Comparison of ENCODE assay signal across 15 mouse cellular contexts in the genomic region with DNA sequence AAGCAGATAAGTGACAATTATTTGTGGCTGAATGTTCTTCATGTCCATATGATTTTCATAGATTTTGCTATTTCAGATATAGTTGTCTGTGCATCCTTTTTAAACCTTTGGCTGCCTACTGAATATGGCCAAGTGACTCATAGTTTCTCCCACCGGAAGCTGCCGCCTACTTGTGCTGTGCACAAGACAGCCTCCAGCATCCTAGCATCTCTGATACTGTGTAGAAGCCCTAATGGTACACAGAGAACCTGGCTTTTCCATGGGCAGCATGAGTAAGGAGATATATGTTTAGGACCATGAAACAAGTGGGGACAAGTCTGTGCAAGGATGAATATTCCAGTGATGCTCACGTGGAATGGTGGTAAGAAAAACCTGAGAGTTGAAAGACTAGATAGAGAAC. TPM values are rescaled to one million over a fixed set of nuclear protein-coding genes. Genes with fewer than 3 reads are reported as not detected.
DNase-seq lines count a peak whose midpoint lies in the region.
"Had no signal": no experiment of that assay in that cellular context is flagged by ENCODE, and none has a peak within 500 bp of the region (broad histone marks: within the 10 kb centered on the region; RNA-seq: fewer than 3 reads in every experiment).

No protein-coding gene starts in this region.

- intact Hi-C loops in left cerebral cortex, postnatal 10 days (cut with DNase I) = no loop called here
- intact Hi-C loops in left cerebral cortex, postnatal 25 days (cut with DNase I) = loop anchor here (1.0 to 2.0 kb wide), 3 partner anchors 8 to 36 kb away; a partner anchor contains a TSS

- DNase-seq in frontal cortex, postnatal 36 days (ENCODE audit: low spot score in 2 of 2) = peak; percentile 55 to 68
- no peak for DNase-seq in frontal cortex, postnatal 14 days (ENCODE audit: low spot score in 2 of 2)
- peak; percentile 51 to 61 for DNase-seq in left cerebral cortex, adult 9 months (ENCODE audit: low spot score in 2 of 2)
- DNase-seq in left cerebral cortex, postnatal 10 days (ENCODE audit: extremely low spot score in 1 of 2, low spot score in 2 of 2) = no peak
- DNase-seq in brain, adult 2 months (ENCODE audit: low read depth, low spot score) = peak; percentile 84
- DNase-seq in left cerebral cortex, postnatal 25 days (ENCODE audit: low spot score in 2 of 2) = peak; percentile 53 to 89
- no peak for DNase-seq in retina, embryonic 14.5 days (ENCODE audit: low spot score)
- DNase-seq: adrenal gland, postnatal 10 days; cerebellum, adult 11-12 months; cerebellum, adult 9-11 months; embryo, embryonic 11 days; gastrocnemius, postnatal 25 days; heart, adult 11 months; kidney, adult 8-10 months; lung, embryonic 14.5 days had no signal

RNA-seq across cellular contexts. Expression of a gene that starts 35.0 kb away (rescaled TPM):
- total RNA-seq in left cerebral cortex, postnatal 10 days (2021) = 10 to 100 TPM; 29.5 to 30.5 TPM
- 10 to 100 TPM; 47.8 to 57.3 TPM for total RNA-seq in left cerebral cortex, postnatal 25 days (2021)

Comparison
In these comparisons a context has a peak if more than half of its experiments do, and no peak if none do; other contexts are left out.
1. DNase-seq: peak in frontal cortex, postnatal 36 days (2 of 2), left cerebral cortex, adult 9 months (2 of 2), brain, adult 2 months (single experiment) and left cerebral cortex, postnatal 25 days (2 of 2); none in frontal cortex, postnatal 14 days (0 of 2), left cerebral cortex, postnatal 10 days (0 of 2) and retina, embryonic 14.5 days (single experiment).